Mouse (Mus musculus): Measurements from ENCODE around the gene Ispd.

- no peak for TF ChIP-seq CTCF (IDR thresholded peaks at IDR 0.05; ENCODE audit: low read depth)
- no peak for TF ChIP-seq EP300 (IDR thresholded peaks at IDR 0.05; ENCODE audit: low read depth)
These were observed 116.3 kb downstream of the Ispd start for GRCm38 (mm10) chr12:36497565-36497964.

All from liver, postnatal 0 days (tissue).